Mouse (Mus musculus): ENCODE results near the gene Slc25a3. TPM values are rescaled to one million over a fixed set of nuclear protein-coding genes. Genes with fewer than 3 reads are reported as not detected.

Slc25a3 gene
- polyA plus RNA-seq, 1 experiment from 2014 or later = 369 TPM

DNA sequence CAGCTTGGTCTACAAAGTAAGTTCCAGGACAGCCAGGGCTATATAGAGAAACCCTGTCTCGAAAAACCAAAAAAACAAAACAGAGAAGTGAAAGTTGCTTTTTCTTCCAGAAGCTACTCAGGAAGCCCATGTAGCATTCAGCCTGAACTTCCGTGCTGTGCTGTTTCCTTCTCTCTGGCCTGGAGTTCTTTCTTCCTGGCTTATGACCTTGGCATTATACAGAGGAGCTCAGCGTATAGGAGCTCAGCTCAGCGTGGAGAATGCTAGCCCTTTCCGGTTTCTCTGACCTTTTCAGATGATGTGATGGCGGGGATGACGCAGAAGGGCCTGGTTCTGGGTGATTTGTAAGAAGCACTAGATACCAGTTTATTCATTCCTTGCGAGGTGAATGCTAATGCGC is 13.5 kb upstream of the Slc25a3 start:
- H3K4me1 ChIP-seq = peaks cover 4% of the 10 kb centered on the region; the same call in 1 of the 2 replicates
- H3K9me3 ChIP-seq = no peaks in the 10 kb centered on the region
- no peak overlapping the region for H3K9ac ChIP-seq
- H3K27me3 ChIP-seq = no peaks in the 10 kb centered on the region
- no peak for ATAC-seq (ENCODE audit: low FRiP score)
- H3K27ac ChIP-seq = no peak overlapping the region
- no peak overlapping the region for H3K4me2 ChIP-seq
- no peaks in the 10 kb centered on the region for H3K36me3 ChIP-seq (replicated peaks)
- 75% methylated on average over 9 of the region's 9 CpGs for WGBS
- no peak overlapping the region for H3K4me3 ChIP-seq (replicated peaks)

DNA sequence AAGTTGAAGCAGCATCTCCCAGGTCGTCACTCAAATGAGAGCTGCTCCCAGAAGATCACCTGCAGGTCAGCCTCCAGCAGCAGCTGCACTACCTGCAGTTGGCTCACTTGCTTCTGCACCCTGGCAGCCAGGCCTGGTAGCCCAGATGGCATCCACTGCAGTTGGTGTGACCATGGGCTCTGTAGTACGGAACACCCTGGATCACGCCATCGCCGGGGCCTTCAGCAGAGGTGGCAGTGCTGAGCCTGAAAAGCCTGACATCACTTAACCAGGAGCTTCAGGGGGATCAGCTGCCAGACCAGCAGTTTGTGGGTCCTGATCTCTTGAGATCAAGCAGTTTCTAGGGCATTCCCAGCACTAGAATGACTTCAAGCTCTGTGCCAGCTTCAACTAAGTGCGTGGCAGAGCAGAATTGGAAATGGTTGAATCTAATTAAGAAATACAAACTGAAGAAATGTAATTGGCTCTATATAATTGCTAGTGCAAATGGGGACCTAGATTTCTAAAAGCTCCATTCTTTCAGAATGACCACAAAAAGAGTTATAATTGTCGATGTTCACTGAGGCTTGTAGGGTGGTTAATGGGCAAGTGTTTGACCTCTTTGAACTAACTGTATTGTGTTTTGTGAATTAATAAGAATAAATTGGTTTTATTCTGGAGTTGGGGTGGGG is 11.6 kb upstream of the Slc25a3 start:
- Histone ChIP-seq H3K4me3 (replicated peaks) (no peak overlapping the region), H3K9ac (no peak overlapping the region), H3K4me2 (no peak overlapping the region), H3K4me1 (peaks cover 4% of the 10 kb centered on the region; the same call in 1 of the 2 replicates), H3K27me3 (no peaks in the 10 kb centered on the region), H3K27ac (peak overlapping the region; percentile 33; the same call in 1 of the 2 replicates), H3K36me3 (replicated peaks) (no peaks in the 10 kb centered on the region), H3K9me3 (no peaks in the 10 kb centered on the region)
- ATAC-seq (ENCODE audit: low FRiP score) = peak; percentile 60; the same call in 1 of the 2 replicates
- 63% methylated on average over 7 of the region's 7 CpGs for WGBS

DNA sequence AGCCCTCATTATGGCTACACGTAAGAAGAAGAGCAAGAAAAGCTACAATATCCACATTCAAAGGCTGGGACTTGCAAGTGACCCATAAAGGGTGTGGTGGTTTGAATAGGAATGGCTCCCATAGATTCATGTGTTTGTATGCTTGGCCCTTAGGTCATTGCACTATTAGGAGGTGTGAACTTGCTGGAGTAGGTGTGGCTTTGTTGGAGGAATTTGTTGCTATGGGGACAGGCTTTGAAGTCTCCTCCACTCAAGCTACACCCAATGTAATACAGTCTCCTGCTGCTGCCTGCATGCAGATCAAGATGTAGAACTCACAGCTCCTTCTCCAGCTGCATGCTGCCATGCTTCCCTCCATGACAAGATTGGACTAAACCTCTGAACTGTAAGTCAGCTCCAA is 7.7 kb upstream of the Slc25a3 start:
- no peak for ATAC-seq (ENCODE audit: low FRiP score)
- no peaks in the 10 kb centered on the region for H3K9me3 ChIP-seq
- H3K36me3 ChIP-seq (replicated peaks) = no peaks in the 10 kb centered on the region
- no peaks in the 10 kb centered on the region for H3K4me1 ChIP-seq
- no peak overlapping the region for H3K4me3 ChIP-seq (replicated peaks)
- no peak overlapping the region for H3K4me2 ChIP-seq
- WGBS = 75% methylated on average over 1 of the region's 1 CpGs
- H3K9ac ChIP-seq = no peak overlapping the region
- no peak overlapping the region for H3K27ac ChIP-seq
- no peaks in the 10 kb centered on the region for H3K27me3 ChIP-seq

DNA sequence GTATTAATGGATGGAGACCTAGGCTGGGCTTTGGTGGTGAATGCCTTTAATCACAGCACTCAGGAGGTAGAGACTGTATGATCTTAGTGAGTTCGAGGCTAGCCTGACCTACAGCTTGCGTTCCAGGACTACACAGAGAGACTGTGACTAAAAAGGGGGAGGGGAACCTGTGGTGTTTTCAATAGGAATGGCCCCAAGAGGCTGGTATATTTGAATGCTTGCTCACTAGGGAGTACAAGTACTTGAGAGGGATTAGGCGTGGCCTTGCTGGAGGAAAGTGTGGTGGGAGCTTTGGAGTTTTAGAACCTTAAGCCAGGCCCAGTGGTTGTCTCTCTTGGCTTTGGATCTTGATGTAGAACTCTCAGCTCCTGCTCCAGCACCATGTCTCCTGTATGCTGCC is 6.9 kb upstream of the Slc25a3 start:
- Histone ChIP-seq H3K27me3 (no peaks in the 10 kb centered on the region), H3K9me3 (no peaks in the 10 kb centered on the region), H3K4me1 (no peaks in the 10 kb centered on the region), H3K4me2 (no peak overlapping the region), H3K27ac (no peak overlapping the region), H3K36me3 (replicated peaks) (no peaks in the 10 kb centered on the region), H3K4me3 (replicated peaks) (no peak overlapping the region), H3K9ac (no peak overlapping the region)
- ATAC-seq (ENCODE audit: low FRiP score) = no peak
- 79% methylated on average over 3 of the region's 3 CpGs for WGBS

DNA sequence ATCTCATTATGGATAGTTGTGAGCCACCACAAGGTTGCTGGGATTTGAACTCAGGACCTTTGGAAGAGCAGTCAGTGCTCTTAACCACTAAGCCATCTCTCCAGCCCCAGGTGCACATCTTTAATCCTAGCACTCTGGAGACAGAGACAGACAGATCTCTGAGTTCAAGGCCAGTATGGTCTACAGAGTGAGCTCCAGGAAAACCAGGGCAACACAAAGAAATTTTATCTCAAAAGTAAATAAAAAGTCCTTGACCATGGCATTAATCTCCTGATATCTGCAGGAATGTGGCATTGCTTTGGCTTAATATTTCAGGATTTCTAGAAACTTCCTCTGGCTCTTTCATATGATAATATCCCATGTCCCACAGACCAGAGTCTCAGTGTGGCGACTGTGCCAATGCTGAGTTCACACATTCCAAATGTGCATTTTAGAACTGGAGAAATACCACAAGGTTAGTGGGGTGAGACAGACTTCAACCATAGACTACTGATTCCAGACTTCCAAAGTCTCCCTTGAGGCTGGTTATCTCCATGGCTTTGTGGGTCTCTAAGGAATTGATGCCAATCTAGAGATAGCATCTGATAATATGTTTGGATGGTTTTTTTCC is 4.8 kb upstream of the Slc25a3 start:
- WGBS = 72% methylated on average over 1 of the region's 1 CpGs
- no peaks in the 10 kb centered on the region for H3K27me3 ChIP-seq
- H3K27ac ChIP-seq = no peak overlapping the region
- H3K9me3 ChIP-seq = no peaks in the 10 kb centered on the region
- no peak for ATAC-seq (ENCODE audit: low FRiP score)
- no peaks in the 10 kb centered on the region for H3K36me3 ChIP-seq (replicated peaks)
- no peaks in the 10 kb centered on the region for H3K4me1 ChIP-seq
- no peak overlapping the region for H3K9ac ChIP-seq
- no peak overlapping the region for H3K4me2 ChIP-seq
- H3K4me3 ChIP-seq (replicated peaks) = no peak overlapping the region

DNA sequence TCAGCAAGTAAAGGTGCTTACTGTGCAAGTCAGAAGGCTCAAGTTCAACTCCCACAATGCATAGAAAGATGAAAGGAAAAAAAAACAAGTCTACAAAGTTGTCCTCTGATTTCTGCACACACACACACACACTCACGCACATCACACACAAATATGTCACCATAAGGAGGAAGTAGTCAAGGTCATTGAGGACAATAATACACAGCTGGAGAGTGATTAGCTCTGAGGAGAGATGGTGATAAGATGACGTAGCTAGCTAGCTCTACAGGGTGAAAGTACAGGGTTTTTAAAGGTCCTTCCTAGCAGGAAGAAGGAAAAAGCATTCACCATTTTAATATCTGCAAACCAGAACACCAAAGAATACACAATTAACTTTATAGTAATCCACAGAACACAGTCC is 3.5 kb upstream of the Slc25a3 start:
- Histone ChIP-seq H3K9me3 (no peaks in the 10 kb centered on the region), H3K4me3 (replicated peaks) (no peak overlapping the region), H3K27ac (no peak overlapping the region), H3K9ac (no peak overlapping the region), H3K36me3 (replicated peaks) (no peaks in the 10 kb centered on the region), H3K27me3 (no peaks in the 10 kb centered on the region), H3K4me2 (no peak overlapping the region), H3K4me1 (peaks cover 8% of the 10 kb centered on the region)
- no peak for ATAC-seq (ENCODE audit: low FRiP score)
- 80% methylated on average over 2 of the region's 2 CpGs for WGBS

DNA sequence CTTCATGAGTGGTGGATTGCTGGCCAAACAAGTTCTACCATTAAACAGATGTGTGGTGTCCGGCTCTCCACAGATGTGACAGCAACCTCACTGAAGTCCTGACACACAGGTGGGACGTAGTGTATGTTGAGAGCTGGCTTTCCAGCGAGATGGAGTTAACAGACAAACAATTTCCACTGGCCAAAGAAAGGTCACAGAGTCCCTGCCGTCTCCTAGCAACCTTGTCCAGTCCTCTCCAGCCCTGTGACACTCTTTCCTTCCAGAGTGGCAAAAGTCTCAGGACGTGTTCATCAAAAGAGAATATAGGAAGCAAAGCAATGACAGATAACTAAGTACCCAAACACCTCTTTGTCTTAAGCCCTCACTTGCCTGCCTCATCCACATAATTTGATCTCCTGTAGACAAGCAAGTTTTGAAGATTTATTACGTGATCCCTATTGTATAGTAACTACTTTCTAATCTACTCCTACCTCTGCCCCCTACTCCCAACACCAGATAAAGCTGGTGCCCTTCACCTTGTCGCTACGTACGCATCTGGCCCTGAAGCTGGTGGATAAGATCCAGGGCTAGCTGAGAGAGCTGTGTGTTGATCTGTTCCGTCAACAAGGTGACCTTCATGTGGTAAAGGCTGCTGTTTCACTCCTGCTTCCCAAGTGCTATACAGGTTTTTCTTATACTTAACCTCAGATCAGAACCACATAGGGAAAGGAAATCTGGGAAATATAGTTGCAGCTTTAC is 2.9 kb upstream of the Slc25a3 start:
- WGBS = 80% methylated on average over 10 of the region's 10 CpGs
- ATAC-seq (ENCODE audit: low FRiP score) = no peak
- no peaks in the 10 kb centered on the region for H3K27me3 ChIP-seq

DNA sequence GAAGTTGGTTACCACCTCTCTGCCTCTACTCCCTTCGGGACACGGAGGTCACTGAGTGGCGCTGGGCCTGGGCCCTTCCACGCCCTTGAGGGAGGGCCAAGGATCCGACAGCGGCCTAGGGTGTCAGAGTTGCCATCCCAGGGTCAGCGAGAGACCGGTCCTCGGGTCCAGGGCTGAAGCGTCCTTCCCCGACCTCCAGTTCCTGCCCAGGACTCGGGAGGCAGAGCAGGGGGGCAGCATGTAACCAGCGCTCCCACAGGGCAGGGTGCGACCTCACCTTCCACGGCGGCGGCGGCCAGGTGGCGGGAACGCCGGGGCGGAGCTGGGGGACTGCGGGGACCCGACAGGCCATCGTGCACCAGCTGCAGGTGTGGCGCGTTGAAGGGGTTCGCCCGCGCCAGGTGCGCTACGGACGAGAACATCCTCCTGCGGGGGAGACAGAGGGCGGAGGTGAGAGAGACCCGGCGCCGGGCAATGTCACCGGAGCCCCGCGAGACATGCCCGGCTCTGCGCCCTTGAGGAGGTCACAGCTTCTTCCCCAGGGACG is 505 bp downstream of the Slc25a3 start:
- under 1% methylated on average over 44 of the region's 44 CpGs for WGBS
- Histone ChIP-seq H3K27ac (peak overlapping the region; percentile 89), H3K4me1 (peaks cover 18% of the 10 kb centered on the region), H3K9me3 (no peaks in the 10 kb centered on the region), H3K4me3 (replicated peaks) (peak overlapping the region; percentile 99), H3K9ac (peak overlapping the region; percentile 97), H3K4me2 (peak overlapping the region; percentile 95), H3K27me3 (no peaks in the 10 kb centered on the region), H3K36me3 (replicated peaks) (peaks cover 34% of the 10 kb centered on the region)
- peak; percentile 55 for ATAC-seq (ENCODE audit: low FRiP score)

More for the DNA sequence above, 2.9 kb upstream of the Slc25a3 start:
- Histone ChIP-seq H3K27ac (no peak overlapping the region), H3K9ac (no peak overlapping the region), H3K4me1 (peaks cover 14% of the 10 kb centered on the region), H3K36me3 (replicated peaks) (peaks cover 3% of the 10 kb centered on the region), H3K4me3 (replicated peaks) (no peak overlapping the region), H3K4me2 (no peak overlapping the region), H3K9me3 (no peaks in the 10 kb centered on the region)

DNA sequence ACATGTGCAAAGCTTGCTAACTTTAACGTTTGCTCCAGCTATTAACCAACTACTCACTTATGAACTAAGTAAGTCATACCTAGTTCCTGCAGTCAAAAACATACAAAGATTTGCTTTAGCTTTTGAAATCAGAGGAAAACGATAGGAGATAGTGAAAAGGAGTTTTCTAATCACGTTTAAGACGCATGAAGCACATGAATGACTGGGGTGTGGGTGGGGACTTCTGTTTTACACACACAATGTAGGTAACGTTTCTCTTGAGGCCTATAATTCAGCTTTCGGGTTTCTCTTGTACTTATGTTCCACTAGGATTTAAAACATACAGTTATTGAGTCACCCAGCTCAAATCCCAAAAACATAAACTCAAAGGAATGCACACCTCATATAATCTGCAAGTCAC is 1.2 kb downstream of the Slc25a3 start:
- H3K4me1 ChIP-seq = peaks cover 18% of the 10 kb centered on the region
- 35% methylated on average over 6 of the region's 6 CpGs for WGBS
- H3K9ac ChIP-seq = peak overlapping the region; percentile 97
- H3K4me3 ChIP-seq (replicated peaks) = peak overlapping the region; percentile 99
- H3K27ac ChIP-seq = no peak overlapping the region
- peaks cover 41% of the 10 kb centered on the region for H3K36me3 ChIP-seq (replicated peaks)
- H3K27me3 ChIP-seq = no peaks in the 10 kb centered on the region
- ATAC-seq (ENCODE audit: low FRiP score) = no peak
- peak overlapping the region; percentile 95 for H3K4me2 ChIP-seq
- no peaks in the 10 kb centered on the region for H3K9me3 ChIP-seq

DNA sequence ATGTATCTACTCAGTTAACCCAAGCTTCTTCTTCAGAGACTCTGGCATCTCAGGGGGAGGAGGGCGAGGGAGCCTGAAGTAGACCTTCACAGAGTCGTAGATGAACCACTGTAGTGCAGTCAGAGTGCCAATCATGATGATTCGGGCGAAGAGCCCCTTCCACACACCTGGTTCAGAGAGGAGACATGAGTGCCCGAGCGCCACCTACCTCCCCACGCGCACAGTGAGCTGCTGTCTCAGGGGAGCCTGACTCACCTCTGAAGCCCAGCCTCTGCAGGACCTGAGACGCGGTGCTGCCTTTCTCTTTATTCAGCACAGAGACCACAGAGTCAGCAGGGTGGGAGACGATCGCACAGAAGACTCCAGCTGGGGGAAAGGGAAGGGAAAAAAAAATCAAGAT is 6.9 kb downstream of the Slc25a3 start:
- H3K27ac ChIP-seq = no peak overlapping the region
- H3K4me1 ChIP-seq = peaks cover 6% of the 10 kb centered on the region
- no peaks in the 10 kb centered on the region for H3K9me3 ChIP-seq
- no peaks in the 10 kb centered on the region for H3K27me3 ChIP-seq
- H3K9ac ChIP-seq = no peak overlapping the region
- WGBS = 96% methylated on average over 12 of the region's 12 CpGs
- no peak overlapping the region for H3K4me2 ChIP-seq
- ATAC-seq (ENCODE audit: low FRiP score) = no peak
- peaks cover 90% of the 10 kb centered on the region for H3K36me3 ChIP-seq (replicated peaks)
- no peak overlapping the region for H3K4me3 ChIP-seq (replicated peaks)

DNA sequence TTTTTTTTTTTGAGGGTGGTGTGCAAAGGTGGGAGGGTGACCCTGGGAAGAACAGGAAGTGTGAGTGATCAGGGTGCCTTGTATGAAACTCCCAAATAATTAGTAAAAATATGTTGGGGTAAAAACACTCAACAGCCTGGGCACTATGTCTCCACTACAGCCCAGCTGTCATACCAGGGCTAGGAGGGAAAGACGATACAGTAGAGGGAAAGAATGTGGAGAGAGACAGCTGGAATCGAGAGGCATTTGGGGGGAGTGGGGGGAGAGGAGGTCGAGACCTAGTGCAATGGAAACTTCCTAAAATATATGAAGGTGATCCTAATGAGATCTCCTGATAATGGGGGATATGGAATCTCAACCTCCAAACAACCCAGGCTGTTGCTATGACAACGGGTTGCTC is 14.0 kb downstream of the Slc25a3 start:
- WGBS = 75% methylated on average over 4 of the region's 4 CpGs
- H3K9me3 ChIP-seq = no peaks in the 10 kb centered on the region
- ATAC-seq (ENCODE audit: low FRiP score) = no peak
- no peak overlapping the region for H3K4me3 ChIP-seq (replicated peaks)
- H3K9ac ChIP-seq = no peak overlapping the region
- peaks cover 26% of the 10 kb centered on the region for H3K36me3 ChIP-seq (replicated peaks)
- H3K4me1 ChIP-seq = no peaks in the 10 kb centered on the region
- H3K4me2 ChIP-seq = no peak overlapping the region
- no peak overlapping the region for H3K27ac ChIP-seq
- H3K27me3 ChIP-seq = no peaks in the 10 kb centered on the region

DNA sequence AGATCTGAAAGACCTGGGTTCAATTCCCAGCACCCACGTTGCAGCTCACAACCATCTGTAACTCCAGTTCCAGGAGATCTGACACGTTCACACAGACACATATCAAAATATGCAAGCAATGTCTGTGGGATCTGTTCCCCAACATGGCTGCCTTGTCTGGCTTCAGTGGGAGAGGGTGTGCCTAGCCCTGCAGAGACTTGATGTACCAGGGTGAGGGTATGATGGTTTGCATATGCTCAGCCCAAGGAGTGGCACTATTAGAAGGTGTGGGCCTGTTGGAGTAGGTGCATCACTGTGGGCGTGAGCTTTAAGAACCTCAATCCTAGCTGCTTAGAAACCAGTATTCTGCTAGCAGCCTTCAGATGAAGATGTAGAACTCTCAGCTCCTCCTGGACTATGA is 17.9 kb downstream of the Slc25a3 start:
- 83% methylated on average over 3 of the region's 3 CpGs for WGBS
- Histone ChIP-seq H3K27ac (no peak overlapping the region), H3K36me3 (replicated peaks) (no peaks in the 10 kb centered on the region), H3K4me1 (no peaks in the 10 kb centered on the region), H3K9me3 (no peaks in the 10 kb centered on the region), H3K4me2 (no peak overlapping the region), H3K9ac (no peak overlapping the region), H3K4me3 (replicated peaks) (no peak overlapping the region), H3K27me3 (no peaks in the 10 kb centered on the region)
- ATAC-seq (ENCODE audit: low FRiP score) = no peak

All from forebrain, embryonic 12.5 days (tissue).